Mouse (Mus musculus) small intestine, adult 2 months (tissue): Measurements from ENCODE around the gene Ctsc.

Source experiments
- CTCF ChIP-seq: fragments of 200-500 bp; IDR thresholded peaks from 2 replicates; pipeline ENCODE4 v1.5.1; 2012; ENCODE audit warnings: low read depth, mild to moderate bottlenecking, control low read depth, inconsistent platforms, low read length, moderate library complexity, mixed read lengths; ENCODE audit not compliant: insufficient replicate concordance, insufficient read length; ENCODE audit errors: extremely low read depth
- POLR2A ChIP-seq: fragments of 200-500 bp; IDR thresholded peaks from 2 replicates; pipeline ENCODE4 v1.6.1; 2012; ENCODE audit warnings: low read depth, mild to moderate bottlenecking, control low read depth, inconsistent platforms, low read length, moderate library complexity

DNA sequence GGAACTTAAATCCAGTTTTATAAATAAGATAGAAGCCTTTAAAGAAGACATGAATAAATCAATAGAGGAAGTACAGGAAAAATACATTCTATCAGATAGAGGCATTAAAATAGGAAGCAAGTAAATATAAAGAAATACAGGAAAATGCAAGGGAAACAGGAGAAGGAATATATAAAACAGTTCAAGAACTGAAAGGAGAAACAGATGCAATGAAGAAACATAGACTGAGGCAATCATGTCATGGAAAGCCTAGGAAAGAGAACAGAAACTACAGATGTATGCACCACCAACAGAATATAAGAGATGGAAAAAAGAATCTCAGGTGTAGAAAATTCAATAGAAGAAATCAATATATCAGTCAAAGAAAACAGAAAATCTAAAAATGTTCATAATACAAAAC lies 25.8 kb upstream of the Ctsc start:
- TF ChIP-seq CTCF (no peak), POLR2A (no peak)
